Mouse (Mus musculus): ENCODE results near the gene Stmn3. TPM values are rescaled to one million over a fixed set of nuclear protein-coding genes. Genes with fewer than 3 reads are reported as not detected.

The Stmn3 gene
- polyA plus RNA-seq, 1 experiment: 0.15 TPM

- Histone ChIP-seq H3K27me3 (ENCODE audit: control insufficient read depth, insufficient read depth, low read length) (no peaks in the 10 kb centered on the region), H3K27ac (ENCODE audit: control insufficient read depth, insufficient read depth, low read length) (no peak overlapping the region), H3K4me3 (ENCODE audit: control insufficient read depth, insufficient read depth, low read length) (no peak overlapping the region), H3K4me1 (replicated peaks; ENCODE audit: control insufficient read depth, insufficient read depth, low read length) (no peaks in the 10 kb centered on the region), H3K36me3 (ENCODE audit: control insufficient read depth, insufficient read depth, low read length) (peaks cover 35% of the 10 kb centered on the region)
- no peak for DNase-seq
- no peak for TF ChIP-seq CTCF (IDR thresholded peaks at IDR 0.05; ENCODE audit: borderline replicate concordance, control insufficient read depth, extremely low read depth, insufficient read depth, low read length, poor library complexity)
- no peak for TF ChIP-seq POLR2A (IDR thresholded peaks at IDR 0.05; ENCODE audit: control insufficient read depth, extremely low read depth, insufficient read depth, low read length, poor library complexity)
Measured at GRCm38 (mm10) chr2:181332542-181332941, 18.2 kb upstream of the Stmn3 start.

GRCm38 (mm10) chr2:181326098-181326497, 11.8 kb upstream of the Stmn3 start:
- Histone ChIP-seq H3K36me3 (ENCODE audit: control insufficient read depth, insufficient read depth, low read length) (peaks cover 29% of the 10 kb centered on the region), H3K4me3 (ENCODE audit: control insufficient read depth, insufficient read depth, low read length) (no peak overlapping the region), H3K27ac (ENCODE audit: control insufficient read depth, insufficient read depth, low read length) (no peak overlapping the region), H3K4me1 (replicated peaks; ENCODE audit: control insufficient read depth, insufficient read depth, low read length) (no peaks in the 10 kb centered on the region), H3K27me3 (ENCODE audit: control insufficient read depth, insufficient read depth, low read length) (no peaks in the 10 kb centered on the region)
- TF ChIP-seq CTCF (IDR thresholded peaks at IDR 0.05; ENCODE audit: borderline replicate concordance, control insufficient read depth, extremely low read depth, insufficient read depth, low read length, poor library complexity): no peak
- no peak for TF ChIP-seq POLR2A (IDR thresholded peaks at IDR 0.05; ENCODE audit: control insufficient read depth, extremely low read depth, insufficient read depth, low read length, poor library complexity)
- WGBS: 97% methylated on average over 2 of the region's 2 CpGs
- DNase-seq: no peak

- peaks cover 5% of the 10 kb centered on the region for H3K4me1 ChIP-seq (replicated peaks; ENCODE audit: control insufficient read depth, insufficient read depth, low read length)
- H3K27ac ChIP-seq (ENCODE audit: control insufficient read depth, insufficient read depth, low read length): no peak overlapping the region
- H3K4me3 ChIP-seq (ENCODE audit: control insufficient read depth, insufficient read depth, low read length): no peak overlapping the region
- DNase-seq: no peak
- no peaks in the 10 kb centered on the region for H3K27me3 ChIP-seq (ENCODE audit: control insufficient read depth, insufficient read depth, low read length)
- TF ChIP-seq CTCF (IDR thresholded peaks at IDR 0.05; ENCODE audit: borderline replicate concordance, control insufficient read depth, extremely low read depth, insufficient read depth, low read length, poor library complexity) (no peak), POLR2A (IDR thresholded peaks at IDR 0.05; ENCODE audit: control insufficient read depth, extremely low read depth, insufficient read depth, low read length, poor library complexity) (no peak)
- peaks cover 9% of the 10 kb centered on the region; the same call in 1 of the 2 replicates for H3K36me3 ChIP-seq (ENCODE audit: control insufficient read depth, insufficient read depth, low read length)
- 94% methylated on average over 5 of the region's 5 CpGs for WGBS
Measured at GRCm38 (mm10) chr2:181322136-181322535, 7.8 kb upstream of the Stmn3 start.

GRCm38 (mm10) chr2:181320103-181320499, 5.8 kb upstream of the Stmn3 start:
- no peaks in the 10 kb centered on the region for H3K27me3 ChIP-seq (ENCODE audit: control insufficient read depth, insufficient read depth, low read length)
- peak overlapping the region; percentile 96 for H3K4me3 ChIP-seq (ENCODE audit: control insufficient read depth, insufficient read depth, low read length)
- no peak for DNase-seq
- peaks cover 5% of the 10 kb centered on the region for H3K4me1 ChIP-seq (replicated peaks; ENCODE audit: control insufficient read depth, insufficient read depth, low read length)
- 13% methylated on average over 7 of the region's 7 CpGs for WGBS
- H3K27ac ChIP-seq (ENCODE audit: control insufficient read depth, insufficient read depth, low read length): no peak overlapping the region
- TF ChIP-seq POLR2A (IDR thresholded peaks at IDR 0.05; ENCODE audit: control insufficient read depth, extremely low read depth, insufficient read depth, low read length, poor library complexity) (no peak), CTCF (IDR thresholded peaks at IDR 0.05; ENCODE audit: borderline replicate concordance, control insufficient read depth, extremely low read depth, insufficient read depth, low read length, poor library complexity) (no peak)
- peaks cover 4% of the 10 kb centered on the region; the same call in 1 of the 2 replicates for H3K36me3 ChIP-seq (ENCODE audit: control insufficient read depth, insufficient read depth, low read length)

GRCm38 (mm10) chr2:181319248-181320102, 5.2 kb upstream of the Stmn3 start, which contains the start of gene Rtel1:
Gene Rtel1, plus strand, starts transcription at chr2:181319739.
- H3K27ac ChIP-seq (ENCODE audit: control insufficient read depth, insufficient read depth, low read length): peak within 1 kb of the TSS; percentile 52; the same call in 1 of the 2 replicates
- peak; percentile 85 for DNase-seq
- TF ChIP-seq CTCF (IDR thresholded peaks at IDR 0.05; ENCODE audit: borderline replicate concordance, control insufficient read depth, extremely low read depth, insufficient read depth, low read length, poor library complexity) (0 out of 2 replicates have a peak, but pooled peaks have one; percentile 42), POLR2A (IDR thresholded peaks at IDR 0.05; ENCODE audit: control insufficient read depth, extremely low read depth, insufficient read depth, low read length, poor library complexity) (peak; percentile 38; the same call in 1 of the 2 replicates)
- peaks cover 3% of the 10 kb centered on the region; the same call in 1 of the 2 replicates for H3K36me3 ChIP-seq (ENCODE audit: control insufficient read depth, insufficient read depth, low read length)
- peak within 1 kb of the TSS; percentile 96 for H3K4me3 ChIP-seq (ENCODE audit: control insufficient read depth, insufficient read depth, low read length)
- H3K27me3 ChIP-seq (ENCODE audit: control insufficient read depth, insufficient read depth, low read length): peaks cover 4% of the 10 kb centered on the region; the same call in 1 of the 2 replicates
- peaks cover 5% of the 10 kb centered on the region for H3K4me1 ChIP-seq (replicated peaks; ENCODE audit: control insufficient read depth, insufficient read depth, low read length)
- WGBS: 4% methylated on average over 40 of the region's 40 CpGs

- Histone ChIP-seq H3K27ac (ENCODE audit: control insufficient read depth, insufficient read depth, low read length) (no peak overlapping the region), H3K4me3 (ENCODE audit: control insufficient read depth, insufficient read depth, low read length) (no peak overlapping the region), H3K4me1 (replicated peaks; ENCODE audit: control insufficient read depth, insufficient read depth, low read length) (no peaks in the 10 kb centered on the region), H3K36me3 (ENCODE audit: control insufficient read depth, insufficient read depth, low read length) (no peaks in the 10 kb centered on the region), H3K27me3 (ENCODE audit: control insufficient read depth, insufficient read depth, low read length) (peaks cover 18% of the 10 kb centered on the region; the same call in 1 of the 2 replicates)
- no peak for DNase-seq
- TF ChIP-seq CTCF (IDR thresholded peaks at IDR 0.05; ENCODE audit: borderline replicate concordance, control insufficient read depth, extremely low read depth, insufficient read depth, low read length, poor library complexity) (no peak), POLR2A (IDR thresholded peaks at IDR 0.05; ENCODE audit: control insufficient read depth, extremely low read depth, insufficient read depth, low read length, poor library complexity) (no peak)
- 17% methylated on average over 35 of the region's 35 CpGs for WGBS
Measured at GRCm38 (mm10) chr2:181313344-181314079, 788 bp downstream of the Stmn3 start.

Measured in thymus, adult 2 months (tissue).